Mouse (Mus musculus): ENCODE measurements around the gene Gfod1. TPM values are rescaled to one million over a fixed set of nuclear protein-coding genes. Genes with fewer than 3 reads are reported as not detected.

Gfod1 gene
- polyA plus RNA-seq, 1 experiment from 2014 or later: 1.2 TPM

DNA sequence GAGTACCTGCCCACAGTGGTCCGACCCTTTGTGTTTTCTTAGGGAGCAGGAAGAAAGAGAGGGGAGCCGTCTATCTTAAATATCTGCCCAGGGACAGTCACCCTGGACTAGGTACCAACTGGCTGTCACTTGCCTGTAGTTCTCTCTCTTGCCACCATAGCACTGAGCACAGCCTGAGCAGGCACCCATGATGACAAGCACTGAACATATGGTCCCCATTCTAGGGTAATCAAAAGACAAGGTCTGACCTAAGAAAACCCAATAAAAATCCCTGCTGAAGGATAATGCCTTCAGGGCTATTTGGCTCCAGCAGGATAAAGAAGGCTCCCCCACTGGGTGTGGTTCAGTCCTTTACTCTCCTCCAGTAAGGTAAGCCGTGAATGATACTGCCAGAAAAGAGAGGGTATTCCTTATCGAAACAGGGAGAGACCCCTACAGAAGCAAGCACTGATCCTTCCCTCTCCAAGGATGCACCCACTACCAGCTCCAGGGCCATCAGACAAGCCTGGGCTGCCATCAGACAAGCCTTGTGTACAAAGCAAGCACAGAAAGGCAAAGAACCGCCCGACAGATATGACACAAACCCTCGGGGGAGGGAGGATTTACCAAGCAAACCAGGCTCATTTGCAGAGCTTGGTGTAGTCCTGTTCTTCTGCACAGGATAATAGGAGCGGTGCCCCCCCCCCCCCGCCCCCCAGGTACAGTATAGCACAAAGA lies 68.9 kb downstream of the Gfod1 start:
- H3K27ac ChIP-seq (ENCODE audit: low read length): no peak overlapping the region; the same call in 1 of the 2 replicates

DNA sequence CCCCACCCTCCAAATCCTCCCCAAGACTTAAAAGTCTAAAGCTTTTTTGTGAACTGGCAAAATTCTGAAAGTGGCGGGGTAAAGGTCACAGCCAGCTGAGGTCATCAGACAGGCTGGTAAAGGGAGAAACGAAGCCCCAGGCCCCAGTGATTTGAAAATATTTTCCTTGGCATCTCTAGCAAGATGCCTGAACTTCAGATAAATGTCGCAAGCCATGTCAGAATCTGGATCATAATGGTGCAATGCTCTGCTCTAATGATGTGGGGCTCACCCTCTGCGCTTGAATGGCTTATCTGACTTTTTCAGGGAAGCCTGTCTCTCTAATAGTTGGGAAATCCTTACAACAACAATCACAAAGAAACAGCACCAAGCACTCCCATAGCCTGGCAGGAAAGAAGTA lies 70.6 kb downstream of the Gfod1 start:
- Histone ChIP-seq H3K4me1 (replicated peaks; ENCODE audit: control insufficient read depth, insufficient read depth, low read length) (peaks cover 66% of the 10 kb centered on the region), H3K4me2 (ENCODE audit: low read depth, low read length) (no peak overlapping the region), H3K27ac (ENCODE audit: low read length) (peak overlapping the region; percentile 89), H3K9me3 (ENCODE audit: control insufficient read depth, low read length) (no peaks in the 10 kb centered on the region), H3K4me3 (ENCODE audit: low read length) (no peak overlapping the region), H3K9ac (ENCODE audit: low read length) (no peak overlapping the region), H3K27me3 (ENCODE audit: control insufficient read depth, insufficient read depth, low read depth, low read length) (no peaks in the 10 kb centered on the region), H3K36me3 (ENCODE audit: control insufficient read depth, insufficient read depth, low read length) (no peaks in the 10 kb centered on the region)
- no peak for ATAC-seq (ENCODE audit: low read depth)
- 63% methylated on average over 4 of the region's 4 CpGs for WGBS

More for the DNA sequence above, 68.9 kb downstream of the Gfod1 start:
- Histone ChIP-seq H3K9me3 (ENCODE audit: control insufficient read depth, low read length) (no peaks in the 10 kb centered on the region), H3K9ac (ENCODE audit: low read length) (no peak overlapping the region), H3K4me3 (ENCODE audit: low read length) (no peak overlapping the region), H3K36me3 (ENCODE audit: control insufficient read depth, insufficient read depth, low read length) (no peaks in the 10 kb centered on the region), H3K4me2 (ENCODE audit: low read depth, low read length) (no peak overlapping the region), H3K27me3 (ENCODE audit: control insufficient read depth, insufficient read depth, low read depth, low read length) (no peaks in the 10 kb centered on the region), H3K4me1 (replicated peaks; ENCODE audit: control insufficient read depth, insufficient read depth, low read length) (peaks cover 60% of the 10 kb centered on the region)
- WGBS: 54% methylated on average over 9 of the region's 9 CpGs
- ATAC-seq (ENCODE audit: low read depth): no peak

DNA sequence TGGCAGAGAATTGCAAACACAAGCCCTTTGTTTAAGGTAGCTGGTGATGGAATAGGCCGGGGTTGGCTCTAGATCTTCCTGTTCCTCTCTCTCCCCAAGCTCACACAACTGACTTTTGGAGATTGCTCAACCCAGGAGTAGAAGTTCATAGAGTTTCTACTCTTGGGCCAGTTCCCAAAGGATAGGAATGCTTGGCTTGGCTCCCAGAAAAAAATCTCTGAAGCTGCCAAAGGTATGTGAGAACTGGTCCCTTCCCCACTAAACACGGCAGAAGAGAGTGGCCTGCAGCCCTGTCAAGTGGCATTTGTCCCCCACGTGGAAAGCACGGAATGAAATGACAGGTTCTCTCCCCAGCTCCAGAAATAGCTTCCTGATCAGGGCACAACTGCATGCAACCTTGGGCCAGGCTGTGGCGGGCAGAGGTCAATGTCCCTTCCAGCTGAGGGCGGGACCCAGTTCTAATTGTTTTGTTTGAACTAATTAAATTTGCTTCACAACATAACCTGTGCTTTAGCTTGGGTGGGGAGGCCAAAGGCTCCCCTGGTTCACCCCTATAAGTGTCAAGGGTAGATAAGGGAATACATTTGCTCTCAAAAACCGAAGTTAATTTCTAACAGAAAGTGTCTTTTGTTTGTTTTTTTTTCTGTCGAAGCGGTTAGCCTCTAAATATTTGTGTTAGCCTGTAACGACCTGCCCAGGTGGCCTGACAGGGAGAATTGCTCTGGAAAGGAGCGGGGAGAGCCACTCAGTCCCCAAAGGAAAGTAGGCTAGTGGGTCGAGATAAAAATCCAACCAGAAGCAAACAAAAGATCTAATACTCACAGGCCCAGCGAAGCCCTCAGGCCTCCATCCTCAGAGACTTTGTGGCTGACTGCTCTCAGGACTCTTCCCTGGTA lies 71.8 kb downstream of the Gfod1 start:
- Histone ChIP-seq H3K27ac (ENCODE audit: low read length) (peak overlapping the region; percentile 89), H3K4me3 (ENCODE audit: low read length) (no peak overlapping the region), H3K9ac (ENCODE audit: low read length) (0 out of 2 replicates have a peak overlapping the region, but pooled peaks have one; percentile 13), H3K9me3 (ENCODE audit: control insufficient read depth, low read length) (no peaks in the 10 kb centered on the region), H3K4me1 (replicated peaks; ENCODE audit: control insufficient read depth, insufficient read depth, low read length) (peaks cover 67% of the 10 kb centered on the region), H3K27me3 (ENCODE audit: control insufficient read depth, insufficient read depth, low read depth, low read length) (no peaks in the 10 kb centered on the region), H3K4me2 (ENCODE audit: low read depth, low read length) (no peak overlapping the region), H3K36me3 (ENCODE audit: control insufficient read depth, insufficient read depth, low read length) (no peaks in the 10 kb centered on the region)
- 12% methylated on average over 13 of the region's 13 CpGs for WGBS
- peak; percentile 88 for ATAC-seq (ENCODE audit: low read depth)

DNA sequence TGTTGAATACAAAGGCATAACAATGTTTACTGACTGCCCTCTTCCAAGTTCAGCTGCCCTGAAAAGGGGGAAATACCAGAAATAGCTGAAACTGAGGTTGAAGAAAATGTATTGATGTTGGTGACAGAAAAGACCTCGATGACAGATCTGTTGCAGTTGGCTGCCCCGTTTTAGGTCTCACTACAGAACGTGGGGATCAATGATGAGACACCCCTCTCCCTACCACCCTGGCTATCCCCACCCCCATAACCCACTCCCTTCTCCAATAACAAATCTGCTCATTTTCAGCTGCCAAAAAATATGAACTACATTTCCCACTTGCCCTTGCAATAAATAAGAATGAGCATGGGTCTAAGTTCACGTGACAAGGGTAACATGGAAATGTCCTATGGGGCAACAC lies 73.1 kb downstream of the Gfod1 start:
- H3K36me3 ChIP-seq (ENCODE audit: control insufficient read depth, insufficient read depth, low read length): no peaks in the 10 kb centered on the region
- H3K4me1 ChIP-seq (replicated peaks; ENCODE audit: control insufficient read depth, insufficient read depth, low read length): peaks cover 60% of the 10 kb centered on the region
- ATAC-seq (ENCODE audit: low read depth): peak; percentile 29; the same call in 1 of the 2 replicates
- no peak overlapping the region for H3K4me3 ChIP-seq (ENCODE audit: low read length)
- H3K9me3 ChIP-seq (ENCODE audit: control insufficient read depth, low read length): no peaks in the 10 kb centered on the region
- no peaks in the 10 kb centered on the region for H3K27me3 ChIP-seq (ENCODE audit: control insufficient read depth, insufficient read depth, low read depth, low read length)
- H3K9ac ChIP-seq (ENCODE audit: low read length): no peak overlapping the region
- H3K27ac ChIP-seq (ENCODE audit: low read length): peak overlapping the region; percentile 89
- no peak overlapping the region for H3K4me2 ChIP-seq (ENCODE audit: low read depth, low read length)
- WGBS: 21% methylated on average over 4 of the region's 4 CpGs

DNA sequence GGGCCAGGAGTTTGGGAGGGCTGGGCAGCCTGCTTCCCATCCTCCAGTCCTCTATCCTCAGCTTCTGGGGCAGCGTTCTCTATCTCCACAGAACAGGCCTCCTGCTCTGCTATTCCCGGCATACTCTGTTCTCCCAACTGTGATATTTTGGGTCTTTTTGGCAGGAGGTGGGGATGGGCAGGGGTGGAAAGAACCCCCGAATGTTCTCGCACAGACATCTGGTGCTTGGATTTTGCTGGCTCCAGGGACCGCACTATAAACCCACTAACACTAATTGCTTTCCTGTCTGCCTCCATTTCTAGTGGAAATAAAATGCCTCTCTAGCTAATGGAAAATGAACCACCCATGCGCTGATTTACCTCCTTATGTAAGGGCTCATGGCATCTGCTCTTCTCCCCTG lies 73.7 kb downstream of the Gfod1 start:
- Histone ChIP-seq H3K27me3 (ENCODE audit: control insufficient read depth, insufficient read depth, low read depth, low read length) (no peaks in the 10 kb centered on the region), H3K4me2 (ENCODE audit: low read depth, low read length) (no peak overlapping the region), H3K9ac (ENCODE audit: low read length) (no peak overlapping the region), H3K36me3 (ENCODE audit: control insufficient read depth, insufficient read depth, low read length) (no peaks in the 10 kb centered on the region), H3K4me1 (replicated peaks; ENCODE audit: control insufficient read depth, insufficient read depth, low read length) (peaks cover 54% of the 10 kb centered on the region), H3K9me3 (ENCODE audit: control insufficient read depth, low read length) (no peaks in the 10 kb centered on the region), H3K4me3 (ENCODE audit: low read length) (no peak overlapping the region), H3K27ac (ENCODE audit: low read length) (peak overlapping the region; percentile 89)
- ATAC-seq (ENCODE audit: low read depth): no peak
- 57% methylated on average over 6 of the region's 6 CpGs for WGBS

DNA sequence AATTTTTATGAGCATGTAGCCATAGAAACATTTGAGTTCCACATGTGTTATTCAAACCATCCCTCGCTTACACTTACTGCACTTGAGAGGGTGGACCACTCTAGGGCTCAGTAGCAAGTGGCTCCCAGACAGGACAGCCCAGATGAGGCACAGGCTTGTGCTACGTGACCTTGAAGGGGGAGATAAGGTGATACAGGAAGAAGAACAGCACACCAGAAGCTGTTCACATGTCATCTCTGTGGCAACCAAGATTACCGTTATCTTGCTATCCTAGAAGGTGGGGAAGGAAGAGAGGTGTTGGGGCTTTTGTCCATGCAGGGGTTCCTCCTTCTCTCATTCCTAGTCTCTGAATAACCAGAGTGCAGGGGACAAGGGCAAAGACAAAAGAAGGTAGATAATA lies 74.2 kb downstream of the Gfod1 start:
- WGBS: 86% methylated on average over 3 of the region's 3 CpGs
- no peak overlapping the region for H3K9ac ChIP-seq (ENCODE audit: low read length)

GRCm38 (mm10) chr13:43228141-43228540 lies 75.8 kb downstream of the Gfod1 start:
- no peak overlapping the region for H3K4me3 ChIP-seq (ENCODE audit: low read length)
- ATAC-seq (ENCODE audit: low read depth): no peak
- H3K9me3 ChIP-seq (ENCODE audit: control insufficient read depth, low read length): no peaks in the 10 kb centered on the region
- peaks cover 45% of the 10 kb centered on the region for H3K4me1 ChIP-seq (replicated peaks; ENCODE audit: control insufficient read depth, insufficient read depth, low read length)
- no peak overlapping the region for H3K9ac ChIP-seq (ENCODE audit: low read length)
- H3K4me2 ChIP-seq (ENCODE audit: low read depth, low read length): no peak overlapping the region
- WGBS: 26% methylated on average over 6 of the region's 6 CpGs
- peak overlapping the region; percentile 40; the same call in 1 of the 2 replicates for H3K27ac ChIP-seq (ENCODE audit: low read length)
- H3K36me3 ChIP-seq (ENCODE audit: control insufficient read depth, insufficient read depth, low read length): no peaks in the 10 kb centered on the region
- H3K27me3 ChIP-seq (ENCODE audit: control insufficient read depth, insufficient read depth, low read depth, low read length): no peaks in the 10 kb centered on the region

More for the DNA sequence above, 74.2 kb downstream of the Gfod1 start:
- Histone ChIP-seq H3K27me3 (ENCODE audit: control insufficient read depth, insufficient read depth, low read depth, low read length) (no peaks in the 10 kb centered on the region), H3K27ac (ENCODE audit: low read length) (peak overlapping the region; percentile 89), H3K36me3 (ENCODE audit: control insufficient read depth, insufficient read depth, low read length) (no peaks in the 10 kb centered on the region), H3K9me3 (ENCODE audit: control insufficient read depth, low read length) (no peaks in the 10 kb centered on the region), H3K4me1 (replicated peaks; ENCODE audit: control insufficient read depth, insufficient read depth, low read length) (peaks cover 52% of the 10 kb centered on the region), H3K4me2 (ENCODE audit: low read depth, low read length) (no peak overlapping the region), H3K4me3 (ENCODE audit: low read length) (no peak overlapping the region)
- ATAC-seq (ENCODE audit: low read depth): no peak

DNA sequence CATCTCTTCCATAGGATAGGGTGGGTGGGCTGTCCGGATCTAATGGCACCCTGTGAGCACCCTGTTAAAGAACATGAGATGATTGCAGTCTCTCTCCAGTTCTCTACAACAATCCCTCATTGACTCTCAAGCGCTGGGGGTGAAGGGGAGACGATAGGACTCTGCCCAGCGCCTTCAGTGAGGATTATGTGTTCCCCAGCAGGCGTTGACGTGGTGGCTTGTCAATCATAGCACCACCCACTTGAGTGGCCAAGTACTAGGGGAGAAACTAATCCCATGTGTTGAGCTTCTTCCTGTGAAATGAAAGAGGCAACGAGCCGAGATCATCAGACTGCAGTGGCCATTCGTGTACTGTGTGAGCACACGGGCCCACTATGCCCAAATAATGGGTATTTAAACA lies 77.9 kb downstream of the Gfod1 start:
- Histone ChIP-seq H3K27me3 (ENCODE audit: control insufficient read depth, insufficient read depth, low read depth, low read length) (no peaks in the 10 kb centered on the region), H3K4me2 (ENCODE audit: low read depth, low read length) (no peak overlapping the region), H3K4me1 (replicated peaks; ENCODE audit: control insufficient read depth, insufficient read depth, low read length) (peaks cover 25% of the 10 kb centered on the region), H3K9me3 (ENCODE audit: control insufficient read depth, low read length) (no peaks in the 10 kb centered on the region), H3K36me3 (ENCODE audit: control insufficient read depth, insufficient read depth, low read length) (no peaks in the 10 kb centered on the region), H3K9ac (ENCODE audit: low read length) (no peak overlapping the region), H3K4me3 (ENCODE audit: low read length) (no peak overlapping the region), H3K27ac (ENCODE audit: low read length) (no peak overlapping the region)
- no peak for ATAC-seq (ENCODE audit: low read depth)
- WGBS: 78% methylated on average over 10 of the region's 10 CpGs

- Histone ChIP-seq H3K4me1 (replicated peaks; ENCODE audit: control insufficient read depth, insufficient read depth, low read length) (peaks cover 16% of the 10 kb centered on the region), H3K27ac (ENCODE audit: low read length) (no peak overlapping the region), H3K4me2 (ENCODE audit: low read depth, low read length) (no peak overlapping the region), H3K9me3 (ENCODE audit: control insufficient read depth, low read length) (no peaks in the 10 kb centered on the region), H3K27me3 (ENCODE audit: control insufficient read depth, insufficient read depth, low read depth, low read length) (no peaks in the 10 kb centered on the region), H3K36me3 (ENCODE audit: control insufficient read depth, insufficient read depth, low read length) (no peaks in the 10 kb centered on the region), H3K9ac (ENCODE audit: low read length) (no peak overlapping the region), H3K4me3 (ENCODE audit: low read length) (no peak overlapping the region)
- 78% methylated on average over 5 of the region's 5 CpGs for WGBS
- no peak for ATAC-seq (ENCODE audit: low read depth)
These were observed 78.8 kb downstream of the Gfod1 start for GRCm38 (mm10) chr13:43225161-43225560.

Data from lung, embryonic 16.5 days (tissue).